Mouse (Mus musculus): Measurements from ENCODE around the gene Fam89a. TPM values are rescaled to one million over a fixed set of nuclear protein-coding genes. Genes with fewer than 3 reads are reported as not detected.

Fam89a gene
- total and polyA plus RNA-seq, 2 experiments from 2014 or later = 0.89 TPM; not detected in 1

- 79% methylated on average over 6 of the region's 6 CpGs for WGBS
- Histone ChIP-seq H3K4me1 (ENCODE audit: control insufficient read depth, insufficient read depth) (no peaks in the 10 kb centered on the region), H3K4me3 (ENCODE audit: low read depth, low read length) (no peak overlapping the region), H3K36me3 (replicated peaks; ENCODE audit: control insufficient read depth, insufficient read depth, low read length) (peaks cover 41% of the 10 kb centered on the region), H3K27me3 (ENCODE audit: control insufficient read depth, insufficient read depth, low read length) (no peaks in the 10 kb centered on the region), H3K9me3 (replicated peaks; ENCODE audit: control insufficient read depth, low read length) (no peaks in the 10 kb centered on the region), H3K9ac (replicated peaks; ENCODE audit: low read depth, low read length) (no peak overlapping the region), H3K27ac (ENCODE audit: low read depth) (no peak overlapping the region), H3K4me2 (ENCODE audit: low read depth, low read length) (no peak overlapping the region)
- TF ChIP-seq CTCF (IDR thresholded peaks at IDR 0.05; ENCODE audit: low read depth) (no peak), EP300 (IDR thresholded peaks at IDR 0.05; ENCODE audit: low read depth) (no peak)
- DNase-seq (ENCODE audit: low spot score) = no peak
- ATAC-seq (ENCODE audit: insufficient read depth, low read depth) = no peak
Measured at GRCm38 (mm10) chr8:124713207-124713606, 38.4 kb downstream of the Fam89a start.

DNA sequence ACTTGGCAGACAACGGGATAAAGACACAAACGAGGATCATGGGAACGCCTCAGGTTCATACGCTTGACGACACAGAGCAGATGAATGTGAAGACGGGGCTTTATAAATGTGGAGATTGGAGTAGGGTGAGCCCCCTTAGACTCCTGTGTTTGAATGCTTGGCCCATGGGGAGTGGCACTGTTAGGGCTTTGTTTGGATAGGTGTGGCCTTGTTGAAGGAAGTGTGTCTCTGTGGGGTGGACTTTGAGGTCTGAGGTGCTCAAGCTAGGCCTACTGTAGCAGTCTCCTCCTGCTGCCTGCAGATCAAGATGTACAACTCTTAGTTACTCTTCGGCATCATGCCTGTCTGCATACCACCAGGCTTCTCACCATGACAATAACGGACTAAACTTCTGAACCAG, 45.8 kb downstream of the Fam89a start:
- TF ChIP-seq CTCF (IDR thresholded peaks at IDR 0.05; ENCODE audit: low read depth) = no peak
- no peak for TF ChIP-seq EP300 (IDR thresholded peaks at IDR 0.05; ENCODE audit: low read depth)
- WGBS = 92% methylated on average over 8 of the region's 8 CpGs

DNA sequence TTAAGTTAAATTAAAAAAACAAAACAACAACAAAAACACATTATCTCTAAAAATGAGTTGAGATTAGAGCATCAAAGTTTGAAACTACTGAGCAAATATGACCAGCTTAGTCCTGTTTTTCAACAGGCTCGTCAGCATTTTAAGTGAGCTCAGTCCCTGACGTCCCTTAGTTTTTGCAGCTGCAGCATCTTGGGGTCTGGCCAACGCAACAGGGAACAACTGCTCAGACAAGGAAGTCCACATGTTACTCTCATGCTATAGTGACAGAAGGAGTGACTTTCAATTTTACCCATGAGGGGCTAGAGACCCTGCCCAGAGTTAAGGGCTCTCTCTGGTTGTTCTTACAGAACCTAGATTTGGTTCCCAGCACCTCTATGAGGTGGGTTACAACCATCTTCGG, 47.3 kb downstream of the Fam89a start:
- WGBS = 79% methylated on average over 4 of the region's 4 CpGs
- Histone ChIP-seq H3K27me3 (ENCODE audit: control insufficient read depth, insufficient read depth, low read length) (no peaks in the 10 kb centered on the region), H3K27ac (ENCODE audit: low read depth) (no peak overlapping the region), H3K4me2 (ENCODE audit: low read depth, low read length) (no peak overlapping the region), H3K9me3 (replicated peaks; ENCODE audit: control insufficient read depth, low read length) (no peaks in the 10 kb centered on the region), H3K4me1 (ENCODE audit: control insufficient read depth, insufficient read depth) (no peaks in the 10 kb centered on the region), H3K4me3 (ENCODE audit: low read depth, low read length) (no peak overlapping the region), H3K9ac (replicated peaks; ENCODE audit: low read depth, low read length) (no peak overlapping the region), H3K36me3 (replicated peaks; ENCODE audit: control insufficient read depth, insufficient read depth, low read length) (peaks cover 18% of the 10 kb centered on the region)
- DNase-seq (ENCODE audit: low spot score) = no peak
- TF ChIP-seq CTCF (IDR thresholded peaks at IDR 0.05; ENCODE audit: low read depth) = no peak
- TF ChIP-seq EP300 (IDR thresholded peaks at IDR 0.05; ENCODE audit: low read depth) = no peak
- no peak for ATAC-seq (ENCODE audit: insufficient read depth, low read depth)

More for the DNA sequence above, 45.8 kb downstream of the Fam89a start:
- Histone ChIP-seq H3K9ac (replicated peaks; ENCODE audit: low read depth, low read length) (no peak overlapping the region), H3K4me1 (ENCODE audit: control insufficient read depth, insufficient read depth) (no peaks in the 10 kb centered on the region), H3K36me3 (replicated peaks; ENCODE audit: control insufficient read depth, insufficient read depth, low read length) (peaks cover 16% of the 10 kb centered on the region), H3K4me3 (ENCODE audit: low read depth, low read length) (no peak overlapping the region), H3K4me2 (ENCODE audit: low read depth, low read length) (no peak overlapping the region), H3K27me3 (ENCODE audit: control insufficient read depth, insufficient read depth, low read length) (no peaks in the 10 kb centered on the region), H3K27ac (ENCODE audit: low read depth) (no peak overlapping the region), H3K9me3 (replicated peaks; ENCODE audit: control insufficient read depth, low read length) (no peaks in the 10 kb centered on the region)
- no peak for ATAC-seq (ENCODE audit: insufficient read depth, low read depth)
- no peak for DNase-seq (ENCODE audit: low spot score)

DNA sequence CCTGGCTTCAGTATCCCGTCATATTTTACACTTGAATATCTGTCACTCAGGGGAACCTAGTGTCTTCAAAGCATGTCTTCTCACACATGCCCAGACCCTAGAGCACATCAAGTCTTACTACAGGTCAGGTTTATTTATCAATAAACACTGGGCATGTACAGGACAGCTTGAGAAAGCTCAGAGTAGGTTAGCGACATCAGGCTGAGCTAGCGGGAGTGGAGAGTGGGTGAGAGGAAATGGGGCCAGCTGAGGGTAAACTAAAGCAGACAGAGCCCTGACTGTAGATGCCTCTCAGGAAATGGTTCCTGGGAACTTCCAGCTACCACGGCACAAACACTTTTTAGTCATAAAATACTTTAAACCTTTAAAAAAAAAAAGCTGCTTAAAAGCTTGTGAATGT, 48.1 kb downstream of the Fam89a start:
- no peak overlapping the region for H3K27ac ChIP-seq (ENCODE audit: low read depth)
- no peak overlapping the region for H3K4me2 ChIP-seq (ENCODE audit: low read depth, low read length)
- H3K27me3 ChIP-seq (ENCODE audit: control insufficient read depth, insufficient read depth, low read length) = no peaks in the 10 kb centered on the region
- no peak overlapping the region for H3K4me3 ChIP-seq (ENCODE audit: low read depth, low read length)
- TF ChIP-seq CTCF (IDR thresholded peaks at IDR 0.05; ENCODE audit: low read depth) (no peak), EP300 (IDR thresholded peaks at IDR 0.05; ENCODE audit: low read depth) (no peak)
- no peaks in the 10 kb centered on the region for H3K9me3 ChIP-seq (replicated peaks; ENCODE audit: control insufficient read depth, low read length)
- peaks cover 16% of the 10 kb centered on the region; the same call in 1 of the 2 replicates for H3K36me3 ChIP-seq (replicated peaks; ENCODE audit: control insufficient read depth, insufficient read depth, low read length)
- DNase-seq (ENCODE audit: low spot score) (no peak), ATAC-seq (ENCODE audit: insufficient read depth, low read depth) (no peak)
- 56% methylated on average over 4 of the region's 4 CpGs for WGBS
- no peaks in the 10 kb centered on the region for H3K4me1 ChIP-seq (ENCODE audit: control insufficient read depth, insufficient read depth)
- no peak overlapping the region for H3K9ac ChIP-seq (replicated peaks; ENCODE audit: low read depth, low read length)

- no peak overlapping the region for H3K4me2 ChIP-seq (ENCODE audit: low read depth, low read length)
- no peaks in the 10 kb centered on the region for H3K9me3 ChIP-seq (replicated peaks; ENCODE audit: control insufficient read depth, low read length)
- WGBS = 74% methylated on average over 3 of the region's 3 CpGs
- no peak overlapping the region for H3K4me3 ChIP-seq (ENCODE audit: low read depth, low read length)
- ATAC-seq (ENCODE audit: insufficient read depth, low read depth) (no peak), DNase-seq (ENCODE audit: low spot score) (no peak)
- H3K4me1 ChIP-seq (ENCODE audit: control insufficient read depth, insufficient read depth) = no peaks in the 10 kb centered on the region
- no peak for TF ChIP-seq CTCF (IDR thresholded peaks at IDR 0.05; ENCODE audit: low read depth)
- no peak for TF ChIP-seq EP300 (IDR thresholded peaks at IDR 0.05; ENCODE audit: low read depth)
- H3K9ac ChIP-seq (replicated peaks; ENCODE audit: low read depth, low read length) = no peak overlapping the region
- H3K27ac ChIP-seq (ENCODE audit: low read depth) = no peak overlapping the region
- peaks cover 28% of the 10 kb centered on the region for H3K36me3 ChIP-seq (replicated peaks; ENCODE audit: control insufficient read depth, insufficient read depth, low read length)
- H3K27me3 ChIP-seq (ENCODE audit: control insufficient read depth, insufficient read depth, low read length) = no peaks in the 10 kb centered on the region
Measured at GRCm38 (mm10) chr8:124702183-124702582, 49.4 kb downstream of the Fam89a start.

- TF ChIP-seq CTCF (IDR thresholded peaks at IDR 0.05; ENCODE audit: low read depth) = no peak
- TF ChIP-seq EP300 (IDR thresholded peaks at IDR 0.05; ENCODE audit: low read depth) = no peak
- ATAC-seq (ENCODE audit: insufficient read depth, low read depth) (no peak), DNase-seq (ENCODE audit: low spot score) (no peak)
- Histone ChIP-seq H3K4me2 (ENCODE audit: low read depth, low read length) (no peak overlapping the region), H3K36me3 (replicated peaks; ENCODE audit: control insufficient read depth, insufficient read depth, low read length) (peaks cover 30% of the 10 kb centered on the region), H3K27me3 (ENCODE audit: control insufficient read depth, insufficient read depth, low read length) (no peaks in the 10 kb centered on the region), H3K4me1 (ENCODE audit: control insufficient read depth, insufficient read depth) (no peaks in the 10 kb centered on the region), H3K9ac (replicated peaks; ENCODE audit: low read depth, low read length) (no peak overlapping the region), H3K4me3 (ENCODE audit: low read depth, low read length) (no peak overlapping the region), H3K27ac (ENCODE audit: low read depth) (peak overlapping the region; percentile 23; the same call in 1 of the 2 replicates), H3K9me3 (replicated peaks; ENCODE audit: control insufficient read depth, low read length) (no peaks in the 10 kb centered on the region)
- WGBS = 71% methylated on average over 9 of the region's 9 CpGs
Measured at GRCm38 (mm10) chr8:124701023-124701422, 50.6 kb downstream of the Fam89a start.
